Mouse (Mus musculus): Measurements from ENCODE around the gene Col11a1.

DNA sequence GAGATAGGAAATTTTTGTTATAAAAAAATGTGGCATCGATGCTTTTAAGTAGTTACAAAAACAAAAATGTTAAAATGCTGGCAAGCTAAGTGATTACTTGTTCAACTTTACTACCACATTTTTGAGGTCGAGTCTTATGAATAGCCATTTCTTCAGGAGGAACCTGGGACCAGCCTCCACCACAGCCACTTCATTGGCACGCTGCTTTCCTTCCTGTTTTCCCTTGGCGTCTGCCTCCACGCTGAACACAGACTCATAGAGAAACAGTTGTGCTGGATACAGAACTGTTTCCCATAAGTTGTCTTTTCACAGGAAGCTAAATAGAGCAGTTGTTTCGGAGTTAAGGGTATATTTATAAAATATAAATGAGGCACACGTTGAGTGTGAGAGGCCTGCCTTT is 69.0 kb downstream of the Col11a1 start:
- TF ChIP-seq CHD2 (IDR thresholded peaks at IDR 0.05; ENCODE audit: low read depth, low read length) (no peak), MAFK (IDR thresholded peaks at IDR 0.05; ENCODE audit: insufficient read depth, low read depth, low read length) (no peak), ZNF384 (IDR thresholded peaks at IDR 0.05; ENCODE audit: low read depth, low read length) (no peak)
